Mouse (Mus musculus): Measurements from ENCODE around the gene Ppp1r9b. TPM values are rescaled to one million over a fixed set of nuclear protein-coding genes. Genes with fewer than 3 reads are reported as not detected.

Ppp1r9b gene
- 18.2 and 19.7 TPM in 2 replicates for polyA plus RNA-seq (2016; fragmentation: Nextera tagmentation; extraction: Ambion mirVana)

DNA sequence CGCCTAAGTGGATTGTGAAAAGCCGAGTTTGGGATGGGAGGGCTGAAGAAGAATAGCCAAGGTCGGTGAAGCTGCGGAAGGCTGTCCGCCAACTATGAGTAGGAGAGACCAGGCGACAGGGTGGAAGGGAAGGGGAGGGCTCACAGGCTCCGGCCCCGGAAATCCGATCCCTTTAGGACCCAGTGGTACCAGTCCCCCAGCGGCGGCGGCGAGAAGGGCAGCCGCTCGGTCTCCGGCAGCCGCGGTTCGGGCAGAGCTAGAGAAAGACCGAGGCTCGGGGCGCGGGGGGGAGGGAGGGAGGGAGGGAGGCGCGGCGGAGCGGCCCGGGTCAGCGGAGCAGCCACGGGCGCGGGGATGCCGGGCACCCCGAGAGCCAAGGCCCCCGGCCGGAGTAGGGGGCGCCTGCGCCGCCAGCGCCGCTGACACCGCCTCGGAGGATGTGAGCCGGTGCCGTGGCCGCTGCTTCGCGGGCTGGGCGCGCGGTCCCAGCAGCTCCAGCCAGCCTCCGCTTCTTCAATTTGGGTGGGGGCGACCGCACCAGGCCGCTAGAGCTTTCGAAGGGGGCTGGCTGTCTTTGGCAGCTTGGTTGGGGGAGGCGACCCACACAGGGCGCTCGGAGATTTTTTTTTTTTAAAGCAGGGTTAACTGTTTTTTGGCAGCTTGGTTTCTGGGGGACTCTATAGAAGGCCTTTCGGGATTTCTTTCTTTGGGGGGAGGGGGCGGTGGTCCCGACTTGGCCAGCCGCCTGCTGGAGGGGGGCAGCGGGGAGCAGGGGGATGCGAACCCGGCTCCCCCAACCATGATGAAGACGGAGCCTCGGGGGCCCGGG lies at the start of gene Ppp1r9b:
Gene Ppp1r9b, plus strand, starts transcription at position 287 of the 829 bp plus-strand sequence.
- H3K27me3 ChIP-seq (replicated peaks) = no peaks in the 10 kb centered on the region
- peak within 1 kb of the TSS; percentile 93 for H3K4me3 ChIP-seq
- peaks cover 58% of the 10 kb centered on the region for H3K4me1 ChIP-seq
- peak within 1 kb of the TSS; percentile 88 for H3K4me2 ChIP-seq (replicated peaks)
- ATAC-seq (ENCODE audit: low FRiP score, low read depth) = peak; percentile 79
- H3K9ac ChIP-seq = peak within 1 kb of the TSS; percentile 97
- no peaks in the 10 kb centered on the region for H3K9me3 ChIP-seq
- peak within 1 kb of the TSS; percentile 86 for H3K27ac ChIP-seq
- peaks cover 8% of the 10 kb centered on the region for H3K36me3 ChIP-seq
- WGBS = under 1% methylated on average over 57 of the region's 69 CpGs

DNA sequence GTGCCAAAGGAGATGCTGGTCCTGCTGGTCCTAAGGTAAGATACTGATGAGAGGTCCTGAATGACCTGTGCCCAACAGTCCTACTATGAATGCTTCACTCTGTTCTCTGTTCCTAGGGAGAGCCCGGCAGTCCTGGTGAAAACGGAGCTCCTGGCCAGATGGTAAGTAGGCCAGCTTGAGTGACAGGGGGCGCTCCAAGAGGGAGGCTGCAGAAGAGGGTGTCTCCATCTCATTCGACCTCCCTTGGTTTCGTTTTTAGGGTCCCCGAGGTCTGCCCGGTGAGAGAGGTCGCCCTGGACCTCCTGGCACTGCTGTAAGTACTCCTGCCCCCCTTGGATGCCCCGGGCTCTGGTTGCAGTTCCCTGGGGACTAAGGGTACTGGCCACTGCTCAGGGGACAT lies 49.7 kb upstream of the Ppp1r9b start:
- ATAC-seq (ENCODE audit: low FRiP score, low read depth) = no peak
- Histone ChIP-seq H3K27me3 (replicated peaks) (peaks cover 30% of the 10 kb centered on the region), H3K27ac (no peak overlapping the region), H3K9ac (no peak overlapping the region), H3K9me3 (no peaks in the 10 kb centered on the region), H3K4me2 (replicated peaks) (no peak overlapping the region), H3K4me1 (peaks cover 10% of the 10 kb centered on the region), H3K4me3 (no peak overlapping the region), H3K36me3 (no peaks in the 10 kb centered on the region)
- 40% methylated on average over 9 of the region's 9 CpGs for WGBS

- no peaks in the 10 kb centered on the region for H3K36me3 ChIP-seq
- no peaks in the 10 kb centered on the region for H3K9me3 ChIP-seq
- H3K27ac ChIP-seq = no peak overlapping the region
- H3K4me3 ChIP-seq = no peak overlapping the region
- ATAC-seq (ENCODE audit: low FRiP score, low read depth) = no peak
- no peak overlapping the region for H3K9ac ChIP-seq
- 83% methylated on average over 8 of the region's 8 CpGs for WGBS
- H3K27me3 ChIP-seq (replicated peaks) = peaks cover 27% of the 10 kb centered on the region
- H3K4me1 ChIP-seq = peaks cover 10% of the 10 kb centered on the region
- no peak overlapping the region for H3K4me2 ChIP-seq (replicated peaks)
These were observed 49.1 kb upstream of the Ppp1r9b start for GRCm38 (mm10) chr11:94941776-94942175.

DNA sequence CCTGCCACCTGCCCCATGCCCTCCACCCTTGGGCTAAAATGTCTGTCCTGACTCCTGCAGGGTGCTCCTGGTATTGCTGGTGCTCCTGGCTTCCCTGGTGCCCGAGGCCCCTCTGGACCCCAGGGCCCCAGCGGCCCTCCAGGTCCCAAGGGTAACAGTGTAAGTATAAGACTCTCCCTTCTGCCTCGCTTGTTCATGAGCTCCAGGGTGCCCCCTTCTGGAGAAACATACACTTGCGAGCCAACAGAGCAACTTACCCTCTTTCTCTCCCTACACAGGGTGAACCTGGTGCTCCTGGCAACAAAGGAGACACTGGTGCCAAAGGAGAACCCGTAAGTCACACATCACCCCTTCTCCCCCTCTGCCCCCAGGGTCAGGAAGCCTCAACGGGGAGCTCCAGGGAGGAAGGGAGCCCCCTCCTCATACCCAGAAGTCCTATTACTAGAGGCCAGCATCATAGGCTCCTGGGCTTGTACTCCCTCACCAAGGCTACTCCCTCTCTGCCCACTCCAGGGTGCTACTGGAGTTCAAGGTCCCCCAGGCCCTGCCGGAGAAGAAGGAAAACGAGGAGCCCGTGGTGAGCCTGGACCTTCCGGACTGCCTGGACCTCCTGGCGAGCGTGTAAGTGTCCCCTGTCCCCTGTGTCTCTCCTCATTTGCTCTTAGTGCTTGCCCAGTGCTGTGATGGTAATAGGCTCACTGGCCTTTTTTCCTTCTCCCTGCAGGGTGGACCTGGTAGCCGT lies 48.4 kb upstream of the Ppp1r9b start:
- ATAC-seq (ENCODE audit: low FRiP score, low read depth) = no peak
- no peak overlapping the region for H3K4me3 ChIP-seq
- H3K36me3 ChIP-seq = no peaks in the 10 kb centered on the region
- 52% methylated on average over 13 of the region's 13 CpGs for WGBS
- peaks cover 25% of the 10 kb centered on the region for H3K27me3 ChIP-seq (replicated peaks)
- H3K4me2 ChIP-seq (replicated peaks) = no peak overlapping the region
- H3K9ac ChIP-seq = no peak overlapping the region
- H3K27ac ChIP-seq = no peak overlapping the region
- no peaks in the 10 kb centered on the region for H3K9me3 ChIP-seq
- peaks cover 7% of the 10 kb centered on the region for H3K4me1 ChIP-seq

GRCm38 (mm10) chr11:94943054-94943453 lies 47.8 kb upstream of the Ppp1r9b start:
- H3K9me3 ChIP-seq = no peaks in the 10 kb centered on the region
- WGBS = 84% methylated on average over 15 of the region's 15 CpGs
- no peaks in the 10 kb centered on the region for H3K36me3 ChIP-seq
- H3K4me2 ChIP-seq (replicated peaks) = no peak overlapping the region
- H3K9ac ChIP-seq = no peak overlapping the region
- no peak overlapping the region for H3K27ac ChIP-seq
- H3K27me3 ChIP-seq (replicated peaks) = peaks cover 19% of the 10 kb centered on the region; the same call in 1 of the 2 replicates
- no peak overlapping the region for H3K4me3 ChIP-seq
- peaks cover 3% of the 10 kb centered on the region; the same call in 1 of the 2 replicates for H3K4me1 ChIP-seq
- ATAC-seq (ENCODE audit: low FRiP score, low read depth) = no peak

GRCm38 (mm10) chr11:94944295-94944694 lies 46.5 kb upstream of the Ppp1r9b start:
- Histone ChIP-seq H3K36me3 (no peaks in the 10 kb centered on the region), H3K9me3 (no peaks in the 10 kb centered on the region), H3K4me3 (no peak overlapping the region), H3K4me1 (no peaks in the 10 kb centered on the region), H3K27me3 (replicated peaks) (peaks cover 15% of the 10 kb centered on the region; the same call in 1 of the 2 replicates), H3K4me2 (replicated peaks) (no peak overlapping the region), H3K9ac (no peak overlapping the region), H3K27ac (no peak overlapping the region)
- 18% methylated on average over 8 of the region's 8 CpGs for WGBS
- no peak for ATAC-seq (ENCODE audit: low FRiP score, low read depth)

- 89% methylated on average over 12 of the region's 12 CpGs for WGBS
- Histone ChIP-seq H3K9ac (no peak overlapping the region), H3K36me3 (no peaks in the 10 kb centered on the region), H3K4me3 (no peak overlapping the region), H3K4me1 (no peaks in the 10 kb centered on the region), H3K27me3 (replicated peaks) (0 out of 2 replicates have a peak, but pooled peaks cover 11% of the 10 kb centered on the region), H3K27ac (no peak overlapping the region), H3K4me2 (replicated peaks) (no peak overlapping the region), H3K9me3 (no peaks in the 10 kb centered on the region)
- no peak for ATAC-seq (ENCODE audit: low FRiP score, low read depth)
These were observed 45.6 kb upstream of the Ppp1r9b start for GRCm38 (mm10) chr11:94945236-94945635.

DNA sequence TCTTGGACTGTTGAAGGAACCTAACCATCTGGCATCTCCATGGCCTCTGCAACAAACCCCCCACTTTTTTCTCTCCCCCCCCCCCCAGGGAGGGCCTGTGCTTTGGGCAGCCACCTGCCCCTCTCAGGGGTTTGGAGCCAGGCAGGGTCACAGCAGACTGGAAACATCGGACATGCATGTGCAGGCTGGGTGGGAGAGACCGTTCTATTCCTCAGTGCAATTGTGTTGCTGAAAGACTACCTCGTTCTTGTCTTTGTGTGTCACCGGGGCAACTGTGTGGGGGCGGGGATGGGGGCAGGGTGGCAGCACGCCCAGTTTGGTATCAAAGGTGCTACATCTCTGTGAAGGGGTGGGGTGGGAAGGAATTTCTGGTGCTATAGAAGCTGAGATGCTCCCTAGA lies 38.7 kb upstream of the Ppp1r9b start:
- no peaks in the 10 kb centered on the region for H3K9me3 ChIP-seq
- H3K27me3 ChIP-seq (replicated peaks) = no peaks in the 10 kb centered on the region
- no peaks in the 10 kb centered on the region for H3K36me3 ChIP-seq
- ATAC-seq (ENCODE audit: low FRiP score, low read depth) = peak; percentile 37; the same call in 1 of the 2 replicates
- no peak overlapping the region for H3K9ac ChIP-seq
- no peaks in the 10 kb centered on the region; the same call in 1 of the 2 replicates for H3K4me1 ChIP-seq
- no peak overlapping the region for H3K4me2 ChIP-seq (replicated peaks)
- no peak overlapping the region for H3K4me3 ChIP-seq
- H3K27ac ChIP-seq = no peak overlapping the region
- 4% methylated on average over 6 of the region's 6 CpGs for WGBS

DNA sequence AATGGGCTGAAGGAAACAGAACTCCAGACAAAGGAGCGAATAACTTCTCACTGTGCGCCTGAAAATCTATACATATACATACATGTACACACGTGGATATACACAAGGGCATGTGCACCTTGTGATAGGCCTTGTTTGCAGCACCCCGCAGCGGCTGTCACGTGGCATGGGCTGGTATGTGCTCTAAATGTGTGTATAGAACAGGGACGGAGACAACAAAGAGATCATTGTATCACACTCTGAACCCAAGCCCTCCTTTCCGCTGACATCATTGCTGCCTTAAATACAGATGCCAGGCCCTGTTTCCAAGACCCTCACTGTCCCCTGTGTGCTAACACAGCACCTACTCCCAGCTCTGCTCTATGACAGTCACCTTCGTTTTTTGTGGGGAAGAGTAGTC lies 35.7 kb upstream of the Ppp1r9b start:
- Histone ChIP-seq H3K27ac (no peak overlapping the region), H3K4me2 (replicated peaks) (no peak overlapping the region), H3K27me3 (replicated peaks) (no peaks in the 10 kb centered on the region), H3K9me3 (no peaks in the 10 kb centered on the region), H3K4me3 (no peak overlapping the region), H3K9ac (no peak overlapping the region), H3K4me1 (no peaks in the 10 kb centered on the region; the same call in 1 of the 2 replicates), H3K36me3 (no peaks in the 10 kb centered on the region)
- ATAC-seq (ENCODE audit: low FRiP score, low read depth) = peak; percentile 58; the same call in 1 of the 2 replicates
- 68% methylated on average over 9 of the region's 9 CpGs for WGBS

GRCm38 (mm10) chr11:94957693-94958064 lies 33.2 kb upstream of the Ppp1r9b start:
- no peaks in the 10 kb centered on the region for H3K27me3 ChIP-seq (replicated peaks)
- H3K4me3 ChIP-seq = no peak overlapping the region
- H3K4me1 ChIP-seq = no peaks in the 10 kb centered on the region
- no peaks in the 10 kb centered on the region for H3K36me3 ChIP-seq
- H3K4me2 ChIP-seq (replicated peaks) = no peak overlapping the region
- H3K27ac ChIP-seq = no peak overlapping the region
- 87% methylated on average over 9 of the region's 9 CpGs for WGBS
- ATAC-seq (ENCODE audit: low FRiP score, low read depth) = no peak
- no peak overlapping the region for H3K9ac ChIP-seq
- no peaks in the 10 kb centered on the region for H3K9me3 ChIP-seq

DNA sequence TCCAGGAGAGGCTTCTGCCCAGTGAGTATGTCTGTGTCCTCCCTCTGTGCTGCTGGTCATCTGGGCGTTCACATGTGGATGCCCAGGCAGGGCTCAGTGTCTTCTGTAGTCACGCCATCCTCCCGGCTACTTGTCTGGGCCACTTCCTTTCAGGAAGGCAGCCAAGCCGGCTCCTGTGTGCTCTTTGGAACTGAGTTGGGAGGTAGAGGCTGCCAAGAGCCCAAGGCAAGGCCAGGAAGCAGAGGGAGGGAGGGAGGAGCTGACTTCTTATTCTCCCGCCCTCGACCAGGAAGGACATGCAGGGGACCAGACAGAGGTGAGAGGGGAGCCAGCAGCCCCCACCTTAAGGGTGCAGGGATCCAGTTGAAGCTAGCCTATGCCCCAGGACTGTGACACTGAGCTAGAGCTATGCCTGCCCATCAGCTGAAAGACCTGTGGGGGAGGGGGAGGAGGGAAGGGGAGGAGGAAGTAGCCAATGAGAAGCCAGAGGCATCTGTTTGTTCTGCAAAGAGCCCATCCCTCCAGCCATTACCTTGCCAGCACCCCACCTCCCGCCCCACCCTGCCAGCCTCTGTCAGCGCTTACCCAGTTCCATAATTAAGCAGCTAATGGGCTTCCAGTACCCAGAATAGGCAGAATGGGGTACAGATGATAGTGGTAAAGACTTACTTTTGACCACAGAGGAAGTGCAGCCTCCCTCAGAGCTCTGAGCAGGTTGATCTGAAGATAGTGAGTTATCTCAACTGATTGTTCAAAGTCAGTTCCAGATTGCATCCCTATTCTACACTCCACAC lies 32.6 kb upstream of the Ppp1r9b start:
- H3K27ac ChIP-seq = no peak overlapping the region
- no peaks in the 10 kb centered on the region for H3K27me3 ChIP-seq (replicated peaks)
- H3K9ac ChIP-seq = no peak overlapping the region
- H3K4me3 ChIP-seq = no peak overlapping the region
- ATAC-seq (ENCODE audit: low FRiP score, low read depth) = no peak
- 0 out of 2 replicates have a peak overlapping the region, but pooled peaks have one; percentile 12 for H3K4me2 ChIP-seq (replicated peaks)
- no peaks in the 10 kb centered on the region for H3K9me3 ChIP-seq
- WGBS = 20% methylated on average over 8 of the region's 8 CpGs
- no peaks in the 10 kb centered on the region for H3K4me1 ChIP-seq
- H3K36me3 ChIP-seq = no peaks in the 10 kb centered on the region
